Mouse (Mus musculus) urinary bladder, postnatal 36 days (tissue): ENCODE measurements at regions not wholly inside any gene's neighbourhood (a gene's known extent, or its start where the extent isn't known, plus 50 kb on each side); places are given as distances from the start of the nearest gene placed in this dataset.

Experiments
- DNase-seq, 2 experiments: peaks; one replicate each; pipeline ENCODE4 v3.0.0; 2022; ENCODE audit warnings: low spot score in 2 of 2, mixed read lengths in 1 of 2

- DNase-seq = no peak
These were observed 270.0 kb upstream of the Nfe2l3 start for GRCm38 (mm10) chr6:51162208-51163082.

- no peak for DNase-seq
These were observed 269.2 kb upstream of the Nfe2l3 start for GRCm38 (mm10) chr6:51163266-51163665.

GRCm38 (mm10) chr6:51163882-51164281, 268.6 kb upstream of the Nfe2l3 start:
- DNase-seq = no peak

GRCm38 (mm10) chr6:51167028-51167427, 265.4 kb upstream of the Nfe2l3 start:
- no peak for DNase-seq

- DNase-seq = peak; percentile 81 to 88
These were observed 264.4 kb upstream of the Nfe2l3 start for GRCm38 (mm10) chr6:51168048-51168447.

- DNase-seq = peak in 1 of 2 experiments; percentile 32
These were observed 263.4 kb upstream of the Nfe2l3 start for GRCm38 (mm10) chr6:51168775-51169695.

- peak in 1 of 2 experiments; percentile 32 for DNase-seq
These were observed 262.5 kb upstream of the Nfe2l3 start for GRCm38 (mm10) chr6:51169971-51170411.

- peak in 1 of 2 experiments; percentile 73 for DNase-seq
These were observed 262.1 kb upstream of the Nfe2l3 start for GRCm38 (mm10) chr6:51170414-51170813.

- DNase-seq = peak in 1 of 2 experiments; percentile 61
These were observed 261.6 kb upstream of the Nfe2l3 start for GRCm38 (mm10) chr6:51170871-51171270.

GRCm38 (mm10) chr6:51171761-51172160, 260.7 kb upstream of the Nfe2l3 start:
- DNase-seq = peak in 1 of 2 experiments; percentile 67

GRCm38 (mm10) chr6:51172331-51172791, 260.1 kb upstream of the Nfe2l3 start:
- peak in 1 of 2 experiments; percentile 33 for DNase-seq

- DNase-seq = peak; percentile 90 to 94
These were observed 259.4 kb upstream of the Nfe2l3 start for GRCm38 (mm10) chr6:51172856-51173619.

GRCm38 (mm10) chr6:51173620-51174442, 258.6 kb upstream of the Nfe2l3 start:
- peak in 1 of 2 experiments; percentile 24 for DNase-seq

- no peak for DNase-seq
These were observed 257.9 kb upstream of the Nfe2l3 start for GRCm38 (mm10) chr6:51174443-51175021.

- DNase-seq = no peak
These were observed 256.6 kb upstream of the Nfe2l3 start for GRCm38 (mm10) chr6:51175616-51176590.

GRCm38 (mm10) chr6:51176791-51177433, 255.6 kb upstream of the Nfe2l3 start:
- no peak for DNase-seq

- no peak for DNase-seq
These were observed 254.8 kb upstream of the Nfe2l3 start for GRCm38 (mm10) chr6:51177701-51178060.

- peak; percentile 87 to 92 for DNase-seq
These were observed 254.2 kb upstream of the Nfe2l3 start for GRCm38 (mm10) chr6:51178061-51178791.
